Mouse (Mus musculus) liver, embryonic 13.5 days (tissue): ENCODE measurements around the gene Rasgrf2. TPM values are rescaled to one million over a fixed set of nuclear protein-coding genes. Genes with fewer than 3 reads are reported as not detected.

Source experiments
- ATAC-seq: fragments of 200-750 bp; cut with Nextera tagmentation; 2 replicates; pipeline ENCODE4 v1.8.0; 2017; ENCODE audit warnings: low read depth, mild to moderate bottlenecking, moderate number of reproducible peaks, moderate library complexity
- DNase-seq: peaks from one replicate; pipeline ENCODE4 v3.0.0; 2022
- H3K27ac ChIP-seq: fragments of 300-500 bp; sonication (generic); 2 replicates; pipeline ENCODE4 v1.5.1; 2015; ENCODE audit warnings: moderate library complexity, mild to moderate bottlenecking, inconsistent platforms
- H3K27me3 ChIP-seq: fragments of 300-500 bp; sonication (generic); 2 replicates; pipeline ENCODE4 v1.6.1; 2015; ENCODE audit warnings: mild to moderate bottlenecking, inconsistent platforms
- H3K36me3 ChIP-seq: fragments of 300-500 bp; sonication (generic); 2 replicates; pipeline ENCODE4 v1.6.1; 2015; ENCODE audit warnings: mild to moderate bottlenecking, inconsistent platforms
- H3K4me1 ChIP-seq: fragments of 300-500 bp; sonication (generic); replicated peaks from 2 replicates; pipeline ENCODE4 v1.6.1; 2015; ENCODE audit warnings: inconsistent platforms
- H3K4me2 ChIP-seq: fragments of 300-500 bp; sonication (generic); 2 replicates; pipeline ENCODE4 v1.6.1; 2015; ENCODE audit warnings: inconsistent platforms, mild to moderate bottlenecking, moderate library complexity
- H3K4me3 ChIP-seq: fragments of 300-500 bp; sonication (generic); replicated peaks from 2 replicates; pipeline ENCODE4 v1.5.1; 2015; ENCODE audit warnings: mild to moderate bottlenecking, inconsistent platforms
- H3K9ac ChIP-seq: fragments of 300-500 bp; sonication (generic); 2 replicates; pipeline ENCODE4 v1.6.1; 2015; ENCODE audit warnings: mild to moderate bottlenecking, inconsistent platforms
- H3K9me3 ChIP-seq: fragments of 300-500 bp; sonication (generic); replicated peaks from 2 replicates; pipeline ENCODE4 v1.6.1; 2016; ENCODE audit warnings: inconsistent platforms
- WGBS: fragments of 180-500 bp; shearing (Covaris S2); methylation state at CpG from one replicate; pipeline ENCODE4 v1.1.7; 2015; ENCODE audit not compliant: insufficient replicate concordance; 5-methylcytosine and 5-hydroxymethylcytosine counted together
- polyA plus RNA-seq: library from polyadenylated mRNA; unstranded; fragments of >200 nt; fragmentation: Nextera tagmentation; extraction: Ambion mirVana; gene quantifications from 2 replicates; pipeline ENCODE4 v1.2.1, GENCODE M21; 2015

The Rasgrf2 gene
- polyA plus RNA-seq, 1 experiment from 2014 or later = 0.10 TPM

DNA sequence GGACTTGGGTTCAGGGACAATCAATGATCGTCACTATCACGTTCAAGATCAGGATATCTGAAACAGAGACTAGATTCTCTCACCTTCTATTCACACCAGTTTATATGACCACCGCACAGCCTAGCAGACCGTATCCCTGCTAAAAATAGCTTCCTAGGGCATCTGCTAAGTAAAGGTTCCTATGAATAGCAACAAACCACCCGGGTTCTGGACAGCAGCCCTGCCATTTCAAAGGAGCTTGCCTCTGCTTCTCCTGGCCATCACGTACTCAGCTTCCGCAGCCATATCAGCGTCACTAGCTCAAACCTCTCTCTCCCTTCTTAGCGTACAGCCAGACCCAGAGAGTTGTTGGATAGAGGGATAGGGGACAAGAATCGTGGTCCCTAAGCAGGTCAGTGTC is 254.1 kb downstream of the Rasgrf2 start:
- Histone ChIP-seq H3K4me2 (no peak overlapping the region), H3K4me1 (no peaks in the 10 kb centered on the region), H3K9ac (no peak overlapping the region), H3K9me3 (no peaks in the 10 kb centered on the region), H3K4me3 (no peak overlapping the region), H3K27me3 (no peaks in the 10 kb centered on the region), H3K36me3 (no peaks in the 10 kb centered on the region), H3K27ac (no peak overlapping the region)
- DNase-seq (no peak), ATAC-seq (no peak)
- WGBS = 59% methylated on average over 10 of the region's 10 CpGs

DNA sequence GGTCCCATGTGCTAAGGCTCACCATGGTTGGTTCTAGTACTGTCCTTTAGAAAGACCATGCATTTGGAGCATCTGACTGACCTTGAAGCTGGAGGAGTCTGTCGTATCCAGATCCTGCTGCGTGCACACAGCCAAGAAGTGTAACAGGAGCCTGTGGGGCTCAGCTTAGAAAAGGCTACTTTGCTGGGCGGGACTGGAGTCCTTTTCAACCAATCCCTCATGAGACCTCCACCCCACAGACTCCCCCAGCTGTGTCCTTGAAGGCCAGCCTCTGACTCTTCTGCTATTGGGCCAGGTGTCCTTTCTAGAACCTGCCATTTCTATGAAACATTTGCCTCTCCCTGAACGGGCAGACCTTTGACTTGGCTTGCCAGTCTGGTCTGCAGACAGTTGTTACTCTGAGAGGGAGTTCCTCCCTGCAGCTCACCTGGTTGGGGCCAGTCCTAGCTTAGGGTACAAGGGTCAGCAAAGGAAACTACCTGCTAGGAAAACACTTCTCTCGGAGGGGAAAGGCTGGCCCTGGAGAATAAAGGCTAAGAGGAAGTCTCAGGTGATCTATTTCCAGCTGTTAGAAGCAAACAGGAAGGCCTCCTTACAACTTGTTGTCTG is 254.6 kb downstream of the Rasgrf2 start, which contains the start of gene Ckmt2:
Ckmt2 (minus strand) TSS at position 145 of the 609 bp plus-strand sequence.
- Histone ChIP-seq H3K36me3 (no peaks in the 10 kb centered on the region), H3K27ac (no peak within 1 kb of the TSS), H3K4me3 (no peak within 1 kb of the TSS), H3K4me2 (no peak within 1 kb of the TSS), H3K9ac (no peak within 1 kb of the TSS), H3K4me1 (no peaks in the 10 kb centered on the region), H3K9me3 (no peaks in the 10 kb centered on the region), H3K27me3 (no peaks in the 10 kb centered on the region)
- DNase-seq = no peak
- no peak for ATAC-seq
- WGBS = 52% methylated on average over 5 of the region's 5 CpGs

DNA sequence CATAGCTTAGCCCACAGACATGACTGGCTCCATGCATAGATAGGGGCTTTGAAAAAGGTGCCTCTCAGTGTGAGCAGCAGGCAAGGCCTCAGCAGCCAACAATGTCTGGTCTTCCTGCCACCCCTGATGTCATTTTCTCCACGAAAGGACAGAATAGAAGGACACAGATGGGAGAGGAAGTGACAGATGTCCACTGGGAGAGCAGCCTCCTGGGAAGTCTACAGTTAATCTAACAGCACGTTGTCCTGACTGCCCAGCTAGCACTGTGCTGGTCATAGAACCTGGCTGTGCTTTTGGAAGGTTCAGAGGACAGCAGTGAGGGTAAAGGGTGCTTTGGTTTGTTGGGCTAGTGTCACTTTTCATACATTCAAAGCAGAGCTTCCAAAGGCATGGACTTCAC is 255.9 kb downstream of the Rasgrf2 start:
- Histone ChIP-seq H3K36me3 (no peaks in the 10 kb centered on the region), H3K9me3 (no peaks in the 10 kb centered on the region), H3K9ac (no peak overlapping the region), H3K4me2 (no peak overlapping the region), H3K4me3 (no peak overlapping the region), H3K4me1 (no peaks in the 10 kb centered on the region), H3K27ac (no peak overlapping the region), H3K27me3 (no peaks in the 10 kb centered on the region)
- no peak for DNase-seq
- no peak for ATAC-seq
- WGBS = 11% methylated on average over 2 of the region's 2 CpGs

DNA sequence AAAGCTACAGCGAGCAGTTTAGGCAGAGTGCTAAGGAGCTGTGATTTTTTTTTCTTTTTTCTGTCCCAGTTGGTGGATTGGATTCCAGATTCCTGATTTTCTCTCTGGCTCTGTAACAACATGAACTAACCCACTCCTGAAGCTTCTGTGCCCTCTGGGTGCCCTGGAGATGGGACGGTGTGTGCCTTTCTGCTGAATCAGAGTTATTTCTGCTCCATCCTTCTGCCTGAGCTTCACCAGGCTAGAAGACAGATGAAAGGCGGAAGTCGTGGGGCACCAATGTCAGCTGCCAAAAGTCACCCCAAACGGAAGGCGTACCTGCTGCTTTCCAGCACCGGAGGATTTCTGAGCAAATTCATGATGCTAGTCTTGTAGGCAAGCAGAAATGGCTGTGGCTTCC is 256.9 kb downstream of the Rasgrf2 start:
- H3K4me1 ChIP-seq = no peaks in the 10 kb centered on the region
- DNase-seq = no peak
- WGBS = 68% methylated on average over 7 of the region's 7 CpGs
- H3K9ac ChIP-seq = no peak overlapping the region
- no peak overlapping the region for H3K4me3 ChIP-seq
- no peaks in the 10 kb centered on the region for H3K27me3 ChIP-seq
- H3K4me2 ChIP-seq = no peak overlapping the region
- no peaks in the 10 kb centered on the region for H3K9me3 ChIP-seq
- H3K36me3 ChIP-seq = no peaks in the 10 kb centered on the region
- no peak for ATAC-seq
- no peak overlapping the region for H3K27ac ChIP-seq

DNA sequence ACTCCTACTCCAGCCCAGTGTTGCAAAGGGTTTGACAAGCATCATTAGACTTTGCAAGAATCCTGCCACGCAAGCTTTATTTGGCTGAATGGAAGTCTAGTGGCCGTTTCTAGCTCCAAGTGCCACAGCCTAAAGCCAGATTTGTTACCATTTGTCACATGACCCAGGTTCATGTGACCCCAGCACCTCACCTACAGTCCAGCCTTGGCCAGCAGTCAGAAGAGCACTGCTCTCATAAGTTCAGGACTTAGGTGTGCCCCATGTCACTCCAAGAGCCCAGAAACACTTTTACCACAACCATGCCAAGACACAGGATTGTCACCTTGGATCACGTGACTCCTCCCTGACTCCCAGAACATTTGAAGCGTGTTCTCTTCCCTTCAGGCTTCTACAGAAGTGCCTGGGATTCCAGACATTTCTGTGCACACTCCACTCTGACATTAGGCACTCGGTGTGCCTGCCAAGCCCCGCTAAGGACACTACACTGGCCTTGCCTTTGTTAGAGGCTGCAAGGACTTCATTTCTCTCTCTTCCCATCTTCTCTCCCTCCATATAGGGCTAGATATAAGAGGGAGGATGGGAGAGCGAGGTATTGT is 257.6 kb downstream of the Rasgrf2 start:
- Histone ChIP-seq H3K4me2 (no peak overlapping the region), H3K27ac (no peak overlapping the region), H3K4me3 (no peak overlapping the region), H3K36me3 (no peaks in the 10 kb centered on the region), H3K27me3 (no peaks in the 10 kb centered on the region), H3K4me1 (no peaks in the 10 kb centered on the region), H3K9ac (no peak overlapping the region), H3K9me3 (no peaks in the 10 kb centered on the region)
- 65% methylated on average over 7 of the region's 7 CpGs for WGBS
- ATAC-seq = no peak
- no peak for DNase-seq

GRCm38 (mm10) chr13:91868577-91868976 is 262.9 kb downstream of the Rasgrf2 start:
- no peak overlapping the region for H3K4me2 ChIP-seq
- no peaks in the 10 kb centered on the region for H3K36me3 ChIP-seq
- H3K4me3 ChIP-seq = no peak overlapping the region
- no peak overlapping the region for H3K27ac ChIP-seq
- WGBS = 58% methylated on average over 1 of the region's 1 CpGs
- H3K9ac ChIP-seq = no peak overlapping the region
- H3K27me3 ChIP-seq = no peaks in the 10 kb centered on the region
- DNase-seq = no peak
- ATAC-seq = no peak
- H3K4me1 ChIP-seq = no peaks in the 10 kb centered on the region
- no peaks in the 10 kb centered on the region for H3K9me3 ChIP-seq

DNA sequence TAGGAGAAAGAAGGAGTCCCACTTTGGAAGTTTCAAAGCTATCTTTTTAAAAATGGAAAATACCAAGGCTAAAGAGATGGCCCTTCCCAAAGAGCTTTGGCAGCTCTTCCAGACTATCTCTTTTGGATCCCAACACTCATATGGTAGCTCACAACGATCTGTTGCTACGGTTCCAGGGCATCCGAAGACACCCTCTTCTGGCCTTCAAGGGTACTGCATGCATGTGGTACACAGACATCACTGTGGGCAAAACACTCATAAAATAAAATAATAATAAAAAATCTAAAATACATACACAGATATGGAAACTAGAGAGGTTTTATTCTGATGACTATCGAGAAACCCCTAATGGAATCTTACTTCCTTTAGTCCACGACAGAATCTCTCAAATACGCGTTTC is 272.6 kb downstream of the Rasgrf2 start:
- Histone ChIP-seq H3K27me3 (no peaks in the 10 kb centered on the region), H3K4me3 (no peak overlapping the region), H3K36me3 (no peaks in the 10 kb centered on the region), H3K4me1 (no peaks in the 10 kb centered on the region), H3K9ac (no peak overlapping the region), H3K4me2 (no peak overlapping the region), H3K27ac (no peak overlapping the region), H3K9me3 (no peaks in the 10 kb centered on the region)
- WGBS = 65% methylated on average over 7 of the region's 7 CpGs
- DNase-seq = no peak
- no peak for ATAC-seq

- ATAC-seq (no peak), DNase-seq (no peak)
- Histone ChIP-seq H3K4me3 (no peak overlapping the region), H3K4me2 (no peak overlapping the region), H3K4me1 (no peaks in the 10 kb centered on the region), H3K27me3 (no peaks in the 10 kb centered on the region), H3K9ac (no peak overlapping the region), H3K27ac (no peak overlapping the region), H3K36me3 (no peaks in the 10 kb centered on the region), H3K9me3 (no peaks in the 10 kb centered on the region)
- 53% methylated on average over 8 of the region's 8 CpGs for WGBS
Measured at GRCm38 (mm10) chr13:91857427-91857826, 274.0 kb downstream of the Rasgrf2 start.

- no peaks in the 10 kb centered on the region for H3K4me1 ChIP-seq
- H3K36me3 ChIP-seq = no peaks in the 10 kb centered on the region
- H3K27ac ChIP-seq = no peak overlapping the region
- no peak overlapping the region for H3K4me2 ChIP-seq
- ATAC-seq (no peak), DNase-seq (no peak)
- H3K4me3 ChIP-seq = no peak overlapping the region
- H3K9ac ChIP-seq = no peak overlapping the region
- H3K27me3 ChIP-seq = no peaks in the 10 kb centered on the region
- no peaks in the 10 kb centered on the region for H3K9me3 ChIP-seq
- WGBS = 58% methylated on average over 3 of the region's 3 CpGs
Measured at GRCm38 (mm10) chr13:91854412-91854811, 277.0 kb downstream of the Rasgrf2 start.

Other genes starting within 250 kb of the Rasgrf2 start
- gene Gm20379, start 174.3 kb upstream of the Rasgrf2 start, polyA plus RNA-seq = 0.32 and 0.43 TPM in 2 replicates
- gene Dhfr, start 223.1 kb upstream of the Rasgrf2 start, polyA plus RNA-seq = 21.0 and 24.0 TPM in 2 replicates
- 12.8 and 14.5 TPM in 2 replicates for gene Msh3, start 223.3 kb upstream of the Rasgrf2 start, polyA plus RNA-seq